19 mouse cellular contexts compared by ENCODE assay signal in genomic region chr3:35208526-35208925, GRCm38 (mm10).
"Had no signal": no experiment of that assay in that cellular context is flagged by ENCODE, and none has a peak within 500 bp of the region (broad histone marks: within the 10 kb centered on the region; RNA-seq: fewer than 3 reads in every experiment).

No protein-coding gene starts in this region.

- DNase-seq: kidney, adult 18-20 months; kidney, adult 9 months; kidney, postnatal 14 days; kidney, postnatal 4 days; liver, embryonic 13.5 days; lung, adult 2 months; lung, postnatal 14 days; lung, postnatal 4 days; retina, postnatal 1 day; right cerebral cortex, postnatal 4 days; thymus, adult 2 months; thymus, postnatal 14 days; thymus, postnatal 4 days had no signal

- H3K9ac ChIP-seq: liver, embryonic 13.5 days; midbrain, embryonic 12.5 days; neural tube, embryonic 13.5 days had no signal

- H3K4me3 ChIP-seq: layer of hippocampus, adult 2 months; liver, embryonic 13.5 days; midbrain, embryonic 12.5 days; myocyte; neural tube, embryonic 13.5 days had no signal

- H3K27ac ChIP-seq: layer of hippocampus, adult 2 months; liver, embryonic 13.5 days; midbrain, embryonic 12.5 days; neural tube, embryonic 13.5 days; stomach, postnatal 0 days had no signal

- H3K27me3 ChIP-seq: liver, embryonic 13.5 days; midbrain, embryonic 12.5 days; neural tube, embryonic 13.5 days had no signal

- H3K9me3 ChIP-seq: liver, embryonic 13.5 days; midbrain, embryonic 12.5 days; neural tube, embryonic 13.5 days had no signal

- ATAC-seq: midbrain, embryonic 16.5 days had no signal

- H3K4me2 ChIP-seq: liver, embryonic 13.5 days; midbrain, embryonic 12.5 days; neural tube, embryonic 13.5 days had no signal

- H3K4me1 ChIP-seq: liver, embryonic 13.5 days; midbrain, embryonic 12.5 days; neural tube, embryonic 13.5 days had no signal

- H3K36me3 ChIP-seq: liver, embryonic 13.5 days; midbrain, embryonic 12.5 days; neural tube, embryonic 13.5 days had no signal
